Mouse (Mus musculus) G1E (cell line): ENCODE measurements around the gene Ehd4.

Source experiments
- CTCF ChIP-seq: IDR thresholded peaks from 2 replicates; pipeline ENCODE4 v1.5.1; 2012; ENCODE audit warnings: low read depth, low read length, inconsistent platforms, mixed read lengths
- GATA1 ChIP-seq: IDR thresholded peaks from 2 replicates; pipeline ENCODE4 v1.6.1; 2012; ENCODE audit warnings: borderline replicate concordance, low read length, inconsistent platforms, mixed read lengths
- POLR2AphosphoS5 ChIP-seq: IDR thresholded peaks from 2 replicates; pipeline ENCODE4 v1.6.1; 2012; ENCODE audit warnings: low read depth, low read length, inconsistent platforms; ENCODE audit not compliant: insufficient replicate concordance
- TAL1 ChIP-seq: conservative IDR thresholded peaks from 2 replicates; pipeline ENCODE4 v1.6.1; 2012; ENCODE audit warnings: low read depth, low read length, inconsistent platforms, mixed read lengths

DNA sequence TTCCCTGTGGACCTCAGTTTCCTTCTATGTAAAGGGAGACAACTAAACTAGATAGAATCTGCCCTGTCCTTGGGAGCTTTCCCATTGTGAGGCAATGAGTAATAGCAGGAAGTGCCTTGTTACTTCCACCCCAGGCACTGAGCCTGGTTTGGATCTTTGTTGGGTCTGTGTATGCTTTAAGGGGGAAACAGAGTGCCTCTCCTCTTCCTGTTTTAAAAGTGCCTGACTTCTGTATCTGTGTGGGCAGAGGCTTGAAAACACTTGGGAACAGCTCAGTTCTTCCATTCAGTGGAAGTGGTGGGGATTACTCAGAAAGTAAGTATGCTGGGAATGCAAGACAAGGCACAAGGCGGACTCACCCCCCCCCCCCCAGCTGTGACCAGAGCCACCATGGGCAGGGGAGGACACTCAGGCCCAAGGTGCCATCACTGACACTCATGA is 25.8 kb downstream of the Ehd4 start:
- TF ChIP-seq TAL1 (no peak), CTCF (no peak), POLR2AphosphoS5 (no peak), GATA1 (no peak)
